ENCODE assay signal across 7 mouse cellular contexts in the genomic region with DNA sequence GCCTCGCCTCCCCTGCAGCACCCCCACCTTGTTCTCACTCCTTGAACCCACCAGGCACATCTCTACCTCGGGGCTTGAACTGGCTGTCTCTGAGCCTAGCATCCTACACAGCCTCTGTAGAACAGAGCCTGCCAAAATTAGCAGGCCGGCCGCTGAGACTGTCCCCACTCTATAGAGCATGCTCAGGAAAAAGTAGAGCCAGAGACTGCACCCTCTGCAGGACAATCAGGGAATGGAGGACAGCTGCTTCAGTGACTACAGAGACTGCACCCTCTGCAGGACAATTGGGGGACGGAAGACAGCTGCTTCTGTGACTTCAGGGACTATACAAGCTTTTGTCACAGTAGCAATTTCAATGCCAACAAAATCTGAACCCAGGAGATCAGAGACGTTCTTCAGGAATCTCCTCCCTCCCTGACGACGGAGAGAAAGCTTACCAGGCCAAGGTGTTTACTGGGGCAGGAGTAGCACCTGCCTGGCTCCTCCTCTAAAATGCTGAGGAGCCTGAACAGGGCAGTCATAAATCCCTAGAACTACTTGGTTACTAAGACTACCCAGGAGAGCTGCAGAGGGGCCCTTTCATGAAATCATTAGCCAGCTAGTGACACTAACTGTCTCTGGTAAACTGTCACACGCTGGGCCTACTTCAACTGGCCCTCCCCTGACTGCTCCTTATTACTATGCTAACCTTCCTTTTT. TPM values are rescaled to one million over a fixed set of nuclear protein-coding genes. Genes with fewer than 3 reads are reported as not detected.
DNase-seq lines count a peak whose midpoint lies in the region; ATAC-seq and TF ChIP-seq lines count a peak whose summit lies in the region.

No protein-coding gene starts in this region.

- no peaks in the 10 kb centered on the region; the same call in 1 of the 2 replicates for H3K9me3 ChIP-seq in intestine, postnatal 0 days (ENCODE audit: control insufficient read depth)
- no peaks in the 10 kb centered on the region; the same call in 1 of the 2 replicates for H3K9me3 ChIP-seq in midbrain, embryonic 11.5 days (ENCODE audit: control insufficient read depth, low read length)

- ATAC-seq in intestine, postnatal 0 days, result peak; percentile 72
- ATAC-seq in midbrain, embryonic 11.5 days (ENCODE audit: low FRiP score), result peak; percentile 79

- intact Hi-C loops in gastrocnemius, postnatal 36 days (cut with DNase I), result loop anchor here (2.0 to 5.0 kb wide), 2 partner anchors 54 to 111 kb away; no protein-coding TSS in a partner anchor
- intact Hi-C loops in left cerebral cortex, postnatal 25 days (cut with DNase I), result loop anchor here (2.0 to 10.0 kb wide), 2 partner anchors 111 to 197 kb away; a partner anchor contains a TSS

- peak; percentile 62 for DNase-seq in adrenal gland, adult 2 months
- DNase-seq in embryo, embryonic 10.5 days (ENCODE audit: low spot score), result peak; percentile 86
- DNase-seq in gastrocnemius, postnatal 36 days, result peak; percentile 49 to 64
- peak; percentile 83 to 94 for DNase-seq in left cerebral cortex, postnatal 25 days (ENCODE audit: low spot score in 2 of 2)
- DNase-seq in midbrain, embryonic 11.5 days (ENCODE audit: low spot score, missing footprints), result peak; percentile 94
- DNase-seq in skeletal muscle tissue, adult 2 months (ENCODE audit: low read depth, low spot score), result peak; percentile 59

- no peak overlapping the region for H3K4me2 ChIP-seq in intestine, postnatal 0 days (replicated peaks; ENCODE audit: low read depth)
- no peak overlapping the region for H3K4me2 ChIP-seq in midbrain, embryonic 11.5 days

- H3K27ac ChIP-seq in intestine, postnatal 0 days (ENCODE audit: low read depth, low read length), result no peak overlapping the region
- H3K27ac ChIP-seq in midbrain, embryonic 11.5 days (ENCODE audit: low read depth, low read length), result no peak overlapping the region

- no peaks in the 10 kb centered on the region for H3K4me1 ChIP-seq in intestine, postnatal 0 days (replicated peaks; ENCODE audit: control insufficient read depth, insufficient read depth, low read length)
- peaks cover 9% of the 10 kb centered on the region for H3K4me1 ChIP-seq in midbrain, embryonic 11.5 days (ENCODE audit: control insufficient read depth, insufficient read depth, low read length)

- no peak overlapping the region for H3K9ac ChIP-seq in intestine, postnatal 0 days (ENCODE audit: low read depth, low read length)
- no peak overlapping the region for H3K9ac ChIP-seq in midbrain, embryonic 11.5 days (ENCODE audit: low read length)

- H3K36me3 ChIP-seq in intestine, postnatal 0 days (ENCODE audit: control insufficient read depth, insufficient read depth), result peaks cover 35% of the 10 kb centered on the region
- peaks cover 11% of the 10 kb centered on the region for H3K36me3 ChIP-seq in midbrain, embryonic 11.5 days (ENCODE audit: control insufficient read depth, insufficient read depth, low read length)

- H3K27me3 ChIP-seq in intestine, postnatal 0 days (replicated peaks; ENCODE audit: control insufficient read depth, insufficient read depth, low read length), result no peaks in the 10 kb centered on the region
- no peaks in the 10 kb centered on the region for H3K27me3 ChIP-seq in midbrain, embryonic 11.5 days (ENCODE audit: control insufficient read depth, insufficient read depth, low read length)

- peak; percentile 98 for TF ChIP-seq CTCF in intestine, postnatal 0 days (IDR thresholded peaks at IDR 0.05; ENCODE audit: low read depth)

- WGBS in intestine, postnatal 0 days, result 36% methylated on average over 9 of the region's 9 CpGs
- 37% methylated on average over 9 of the region's 9 CpGs for WGBS in midbrain, embryonic 11.5 days

- H3K4me3 ChIP-seq in intestine, postnatal 0 days (ENCODE audit: low read depth, low read length), result no peak overlapping the region
- H3K4me3 ChIP-seq in midbrain, embryonic 11.5 days (ENCODE audit: low read depth, low read length), result no peak overlapping the region

RNA-seq across cellular contexts. Expression of a gene that starts 33.0 kb away (rescaled TPM):
- total RNA-seq in adrenal gland, adult 2 months (2021), result under 1 TPM in 1 of 2 experiments, not detected in 1; 0.28 TPM
- polyA plus RNA-seq in adrenal gland, adult 2 months (2012; rRNA removed), result 0.11 and 0.47 TPM in 2 replicates
- total RNA-seq in gastrocnemius, postnatal 36 days (2021), result not detected
- 8.9 and 9.9 TPM in 2 replicates for polyA plus RNA-seq in intestine, postnatal 0 days (2015; fragmentation: Nextera tagmentation; extraction: Ambion mirVana)
- under 1 TPM in 1 of 2 experiments, not detected in 1; 0.21 TPM for total RNA-seq in left cerebral cortex, postnatal 25 days (2021)
- 0.25 TPM in 1 of 2 replicates, not detected in the other for polyA plus RNA-seq in midbrain, embryonic 11.5 days (2014; fragmentation: Nextera tagmentation; extraction: Ambion mirVana)

RNA-seq across cellular contexts. Expression of a gene that starts 58.7 kb away (rescaled TPM):
- total RNA-seq in adrenal gland, adult 2 months (2021), result 100 to 1,000 TPM; 159 to 164 TPM
- polyA plus RNA-seq in adrenal gland, adult 2 months (2012; rRNA removed), result 113 and 145 TPM in 2 replicates
- 100 to 1,000 TPM; 167 to 174 TPM for total RNA-seq in gastrocnemius, postnatal 36 days (2021)
- polyA plus RNA-seq in intestine, postnatal 0 days (2015; fragmentation: Nextera tagmentation; extraction: Ambion mirVana), result 27.4 and 29.5 TPM in 2 replicates
- 100 to 1,000 TPM; 196 to 198 TPM for total RNA-seq in left cerebral cortex, postnatal 25 days (2021)
- polyA plus RNA-seq in midbrain, embryonic 11.5 days (2014; fragmentation: Nextera tagmentation; extraction: Ambion mirVana), result 8.7 and 10.9 TPM in 2 replicates
